Mouse (Mus musculus): ENCODE results near the gene Mum1. TPM values are rescaled to one million over a fixed set of nuclear protein-coding genes. Genes with fewer than 3 reads are reported as not detected.
A peak's percentile ranks its signal among the peaks of the same experiment; 100 is the strongest.

The Mum1 gene
- 24.0 and 29.1 TPM in 2 replicates for polyA plus RNA-seq (2011; ENCODE audit: insufficient read length, low read depth, missing spikeins)

- Histone ChIP-seq H3K27ac (ENCODE audit: insufficient read depth, low read length) (peak within 1 kb of the TSS; percentile 35), H3K4me3 (ENCODE audit: insufficient read depth, low read length) (peak within 1 kb of the TSS; percentile 68), H3K4me1 (ENCODE audit: control insufficient read depth, insufficient read depth, low read length) (peaks cover 5% of the 10 kb centered on the region)
- TF ChIP-seq POLR2A (IDR thresholded peaks at IDR 0.05; ENCODE audit: low read depth, low read length) (peak; percentile 56; the same call in 1 of the 2 replicates), CTCF (IDR thresholded peaks at IDR 0.05; ENCODE audit: borderline replicate concordance, insufficient read depth, low read length) (0 out of 2 replicates have a peak, but pooled peaks have one; percentile 23)
These were observed at the start of gene Mum1 for GRCm38 (mm10) chr10:80226416-80227165. TSS of gene Mum1 (plus strand) at chr10:80226434.

GRCm38 (mm10) chr10:80177441-80178279, 48.6 kb upstream of the Mum1 start:
- Histone ChIP-seq H3K4me1 (ENCODE audit: control insufficient read depth, insufficient read depth, low read length) (peaks cover 11% of the 10 kb centered on the region; the same call in 1 of the 2 replicates), H3K4me3 (ENCODE audit: insufficient read depth, low read length) (no peak overlapping the region), H3K27ac (ENCODE audit: insufficient read depth, low read length) (no peak overlapping the region)
- no peak for TF ChIP-seq POLR2A (IDR thresholded peaks at IDR 0.05; ENCODE audit: low read depth, low read length)
- no peak for TF ChIP-seq CTCF (IDR thresholded peaks at IDR 0.05; ENCODE audit: borderline replicate concordance, insufficient read depth, low read length)

GRCm38 (mm10) chr10:80179068-80180051, 46.9 kb upstream of the Mum1 start, which contains the start of gene Efna2:
TSS of gene Efna2 (plus strand) at chr10:80179482.
- TF ChIP-seq CTCF (IDR thresholded peaks at IDR 0.05; ENCODE audit: borderline replicate concordance, insufficient read depth, low read length): no peak
- no peak for TF ChIP-seq POLR2A (IDR thresholded peaks at IDR 0.05; ENCODE audit: low read depth, low read length)
- Histone ChIP-seq H3K4me1 (ENCODE audit: control insufficient read depth, insufficient read depth, low read length) (peaks cover 8% of the 10 kb centered on the region; the same call in 1 of the 2 replicates), H3K27ac (ENCODE audit: insufficient read depth, low read length) (no peak within 1 kb of the TSS), H3K4me3 (ENCODE audit: insufficient read depth, low read length) (peak within 1 kb of the TSS; percentile 66)

GRCm38 (mm10) chr10:80180288-80180687, 45.9 kb upstream of the Mum1 start:
- H3K4me1 ChIP-seq (ENCODE audit: control insufficient read depth, insufficient read depth, low read length): peaks cover 8% of the 10 kb centered on the region; the same call in 1 of the 2 replicates
- no peak overlapping the region for H3K27ac ChIP-seq (ENCODE audit: insufficient read depth, low read length)
- H3K4me3 ChIP-seq (ENCODE audit: insufficient read depth, low read length): peak overlapping the region; percentile 66
- TF ChIP-seq CTCF (IDR thresholded peaks at IDR 0.05; ENCODE audit: borderline replicate concordance, insufficient read depth, low read length): no peak
- TF ChIP-seq POLR2A (IDR thresholded peaks at IDR 0.05; ENCODE audit: low read depth, low read length): no peak

GRCm38 (mm10) chr10:80180823-80181222, 45.4 kb upstream of the Mum1 start:
- peaks cover 6% of the 10 kb centered on the region; the same call in 1 of the 2 replicates for H3K4me1 ChIP-seq (ENCODE audit: control insufficient read depth, insufficient read depth, low read length)
- TF ChIP-seq POLR2A (IDR thresholded peaks at IDR 0.05; ENCODE audit: low read depth, low read length) (no peak), CTCF (IDR thresholded peaks at IDR 0.05; ENCODE audit: borderline replicate concordance, insufficient read depth, low read length) (no peak)
- H3K27ac ChIP-seq (ENCODE audit: insufficient read depth, low read length): no peak overlapping the region
- H3K4me3 ChIP-seq (ENCODE audit: insufficient read depth, low read length): no peak overlapping the region

GRCm38 (mm10) chr10:80182547-80182946, 43.7 kb upstream of the Mum1 start:
- Histone ChIP-seq H3K4me3 (ENCODE audit: insufficient read depth, low read length) (no peak overlapping the region), H3K4me1 (ENCODE audit: control insufficient read depth, insufficient read depth, low read length) (0 out of 2 replicates have a peak, but pooled peaks cover 4% of the 10 kb centered on the region), H3K27ac (ENCODE audit: insufficient read depth, low read length) (no peak overlapping the region)
- TF ChIP-seq POLR2A (IDR thresholded peaks at IDR 0.05; ENCODE audit: low read depth, low read length) (no peak), CTCF (IDR thresholded peaks at IDR 0.05; ENCODE audit: borderline replicate concordance, insufficient read depth, low read length) (no peak)

- Histone ChIP-seq H3K4me3 (ENCODE audit: insufficient read depth, low read length) (no peak overlapping the region), H3K27ac (ENCODE audit: insufficient read depth, low read length) (no peak overlapping the region), H3K4me1 (ENCODE audit: control insufficient read depth, insufficient read depth, low read length) (peaks cover 2% of the 10 kb centered on the region; the same call in 1 of the 2 replicates)
- TF ChIP-seq CTCF (IDR thresholded peaks at IDR 0.05; ENCODE audit: borderline replicate concordance, insufficient read depth, low read length): no peak
- TF ChIP-seq POLR2A (IDR thresholded peaks at IDR 0.05; ENCODE audit: low read depth, low read length): no peak
These were observed 39.6 kb upstream of the Mum1 start for GRCm38 (mm10) chr10:80186649-80187048.

GRCm38 (mm10) chr10:80187739-80188138, 38.5 kb upstream of the Mum1 start:
- peaks cover 2% of the 10 kb centered on the region; the same call in 1 of the 2 replicates for H3K4me1 ChIP-seq (ENCODE audit: control insufficient read depth, insufficient read depth, low read length)
- TF ChIP-seq POLR2A (IDR thresholded peaks at IDR 0.05; ENCODE audit: low read depth, low read length): no peak
- no peak for TF ChIP-seq CTCF (IDR thresholded peaks at IDR 0.05; ENCODE audit: borderline replicate concordance, insufficient read depth, low read length)
- no peak overlapping the region for H3K27ac ChIP-seq (ENCODE audit: insufficient read depth, low read length)
- H3K4me3 ChIP-seq (ENCODE audit: insufficient read depth, low read length): no peak overlapping the region

Data from embryonic fibroblast, embryonic 13.5 days (primary cell).